Mouse (Mus musculus): ENCODE measurements at regions not wholly inside any gene's neighbourhood (a gene's known extent, or its start where the extent isn't known, plus 50 kb on each side); places are given as distances from the start of the nearest gene placed in this dataset.

GRCm38 (mm10) chr12:59961139-59961538, 741.6 kb upstream of the Fbxo33 start:
- TF ChIP-seq CTCF (IDR thresholded peaks at IDR 0.05; ENCODE audit: borderline replicate concordance, extremely low read depth, insufficient read depth, insufficient read length), result no peak
- TF ChIP-seq POLR2A (IDR thresholded peaks at IDR 0.05; ENCODE audit: borderline replicate concordance, extremely low read depth, insufficient read depth, insufficient read length, poor library complexity, severe bottlenecking), result no peak
